Mouse (Mus musculus) spleen, adult 2 months (tissue): ENCODE measurements at regions not wholly inside any gene's neighbourhood (a gene's known extent, or its start where the extent isn't known, plus 50 kb on each side); places are given as distances from the start of the nearest gene placed in this dataset.

Experiments
- CTCF ChIP-seq: fragments of 200-500 bp; IDR thresholded peaks from 2 replicates; pipeline ENCODE4 v1.5.1; 2011; ENCODE audit warnings: mild to moderate bottlenecking, inconsistent platforms; ENCODE audit not compliant: insufficient read depth, insufficient read length, insufficient replicate concordance; ENCODE audit errors: extremely low read depth
- POLR2A ChIP-seq: fragments of 200-500 bp; IDR thresholded peaks from 2 replicates; pipeline ENCODE4 v1.6.1; 2011; ENCODE audit warnings: low read depth, low read length, inconsistent platforms

DNA sequence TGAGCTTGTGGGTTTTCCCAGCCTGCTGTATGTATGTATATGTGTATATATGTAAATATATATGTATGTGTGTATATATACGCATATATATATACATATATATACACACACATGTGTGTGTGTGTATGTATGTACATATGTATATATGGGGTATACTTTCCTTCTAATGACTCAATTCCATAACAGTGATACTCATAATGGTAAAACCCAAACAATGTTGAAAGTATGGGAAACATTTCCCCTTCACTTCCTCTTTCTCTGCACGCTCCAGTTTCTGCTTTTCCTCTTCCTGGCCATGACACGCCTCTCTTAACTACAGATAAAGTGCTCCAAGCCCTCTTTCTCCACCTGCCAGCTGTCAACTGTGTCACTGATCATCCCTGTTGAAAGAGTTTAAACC is 110.1 kb upstream of the Gdf10 start:
- TF ChIP-seq CTCF (no peak), POLR2A (no peak)
